Mouse (Mus musculus) left cerebral cortex, adult 18-20 months (tissue): ENCODE results near the gene Zfp598. TPM values are rescaled to one million over a fixed set of nuclear protein-coding genes. Genes with fewer than 3 reads are reported as not detected.
A peak's percentile ranks its signal among the peaks of the same experiment; 100 is the strongest.

ENCODE experiments used
- DNase-seq, 2 experiments: peaks; one replicate each; pipeline ENCODE4 v3.0.0; 2021 to 2022; ENCODE audit warnings: low spot score in 2 of 2, mixed read lengths in 1 of 2
- long read RNA-seq, 2 experiments: library from polyadenylated mRNA; stranded (forward); transcript quantifications; one replicate each; pipeline ENCODE4 v2.0.0; 2021
- total RNA-seq, 2 experiments: library from RNA; stranded (reverse); gene quantifications; 2 replicates each; pipeline ENCODE4 v1.2.3; 2021

Zfp598 gene
- total RNA-seq = 10 to 100 TPM; 41.4 to 45.5 TPM
- long read RNA-seq, experiment 1, transcript Zfp598-201 (12 exons, 3,283 nt) = minor isoform, 6 of 68 reads
- long read RNA-seq, experiment 1, transcript Zfp598-202 (12 exons, 3,352 nt) = major isoform, 21 of 68 reads
- long read RNA-seq, experiment 1, partial matches to known transcripts = 15 of 68 reads
- long read RNA-seq, experiment 1, other reads (novel, unspliced or antisense) = 26 of 68 reads
- long read RNA-seq, experiment 2, transcript Zfp598-202 (12 exons, 3,352 nt) = major isoform, 12 of 36 reads
- long read RNA-seq, experiment 2, partial matches to known transcripts = 7 of 36 reads
- long read RNA-seq, experiment 2, other reads (novel, unspliced or antisense) = 13 of 36 reads

GRCm38 (mm10) chr17:24669545-24670245, at the start of gene Zfp598:
Gene Zfp598 (plus strand): TSS chr17:24669687.
- DNase-seq = peak; percentile 93 to 97

DNA sequence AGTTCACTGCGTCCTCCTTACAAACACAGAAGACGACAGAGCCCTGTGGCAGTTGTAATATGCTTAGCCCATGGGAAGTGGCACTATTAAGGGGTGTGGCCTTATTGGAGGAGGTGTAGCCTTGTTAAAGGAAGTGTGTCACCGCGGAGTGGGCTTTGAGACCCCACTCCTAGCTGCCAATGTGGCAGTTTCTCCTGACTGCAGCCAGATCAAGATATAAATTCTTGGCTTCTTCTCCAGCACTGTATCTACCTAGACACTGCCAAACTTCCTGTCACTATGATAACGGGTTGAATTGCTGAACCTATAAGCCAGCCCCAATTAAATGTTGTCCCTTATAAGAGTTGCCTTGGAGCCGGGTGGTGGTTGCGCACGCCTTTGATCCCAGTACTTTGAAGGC, 44.0 kb upstream of the Zfp598 start:
- DNase-seq = no peak

- peak; percentile 69 to 71 for DNase-seq
These were observed 40.8 kb upstream of the Zfp598 start for GRCm38 (mm10) chr17:24628646-24629045.

GRCm38 (mm10) chr17:24630072-24630471, 39.4 kb upstream of the Zfp598 start:
- DNase-seq = peak; percentile 30 to 43

DNA sequence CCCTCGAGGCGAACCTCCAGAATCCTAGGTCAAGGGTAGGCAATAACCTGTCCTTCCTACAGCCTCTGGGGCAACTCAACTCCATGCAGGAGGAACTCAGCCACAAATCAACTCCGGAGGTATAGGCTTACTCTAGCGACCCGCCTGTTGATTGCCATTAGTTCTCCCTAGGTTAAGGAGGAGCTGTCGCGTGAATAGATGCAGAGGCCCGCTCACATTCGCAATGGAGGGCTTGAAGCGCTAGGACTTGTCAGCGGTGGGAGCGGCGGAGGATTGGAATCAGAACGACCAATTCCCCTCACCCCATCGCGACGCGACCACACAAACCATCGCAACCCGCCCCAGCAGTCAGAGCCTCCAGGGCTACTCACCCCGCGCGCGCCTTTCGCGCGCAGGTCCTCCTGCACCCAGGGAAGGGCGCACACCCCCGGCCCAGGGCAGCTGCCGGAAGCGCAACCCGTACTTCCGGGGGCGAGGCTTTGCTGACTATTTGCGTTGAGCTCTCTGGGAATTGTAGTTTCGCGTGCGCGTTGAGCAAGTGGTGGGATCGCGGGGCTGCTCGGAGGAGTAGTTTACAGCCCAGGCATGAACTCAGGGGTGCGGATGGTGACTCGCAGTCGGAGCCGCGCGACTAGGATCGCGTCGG, 37.2 kb upstream of the Zfp598 start, which contains the start of the genes Tsc2 and Nthl1:
Tsc2 (minus strand) TSS at position 464 of the 646 bp plus-strand sequence.
Nthl1 (plus strand) TSS at position 514 of the 646 bp plus-strand sequence.
- peak; percentile 80 to 89 for DNase-seq

- peak in 1 of 2 experiments; percentile 29 for DNase-seq
These were observed 36.6 kb upstream of the Zfp598 start for GRCm38 (mm10) chr17:24632813-24633449.

DNA sequence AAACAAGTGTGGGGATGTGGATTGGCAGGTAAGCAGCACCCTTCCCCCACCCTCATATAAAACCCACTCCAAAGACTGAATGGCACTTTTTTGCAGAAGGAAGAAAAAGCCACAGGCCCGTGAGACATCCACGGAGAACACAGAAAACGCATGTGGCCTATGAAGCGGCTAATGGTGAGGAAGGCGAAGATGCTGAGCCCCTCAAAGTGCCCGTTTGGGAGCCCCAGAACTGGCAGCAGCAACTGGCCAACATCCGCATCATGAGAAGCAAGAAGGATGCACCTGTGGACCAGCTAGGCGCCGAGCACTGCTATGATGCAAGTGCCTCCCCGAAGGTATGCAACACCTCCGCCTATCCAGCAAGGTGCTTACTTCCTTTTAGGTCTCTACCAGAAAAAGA, 35.7 kb upstream of the Zfp598 start:
- DNase-seq = no peak

GRCm38 (mm10) chr17:24635024-24635423, 34.5 kb upstream of the Zfp598 start:
- DNase-seq = peak in 1 of 2 experiments; percentile 45

GRCm38 (mm10) chr17:24635694-24636093, 33.8 kb upstream of the Zfp598 start:
- DNase-seq = no peak

- no peak for DNase-seq
These were observed 32.6 kb upstream of the Zfp598 start for GRCm38 (mm10) chr17:24636781-24637481.

- DNase-seq = no peak
These were observed 31.3 kb upstream of the Zfp598 start for GRCm38 (mm10) chr17:24638214-24638613.

DNA sequence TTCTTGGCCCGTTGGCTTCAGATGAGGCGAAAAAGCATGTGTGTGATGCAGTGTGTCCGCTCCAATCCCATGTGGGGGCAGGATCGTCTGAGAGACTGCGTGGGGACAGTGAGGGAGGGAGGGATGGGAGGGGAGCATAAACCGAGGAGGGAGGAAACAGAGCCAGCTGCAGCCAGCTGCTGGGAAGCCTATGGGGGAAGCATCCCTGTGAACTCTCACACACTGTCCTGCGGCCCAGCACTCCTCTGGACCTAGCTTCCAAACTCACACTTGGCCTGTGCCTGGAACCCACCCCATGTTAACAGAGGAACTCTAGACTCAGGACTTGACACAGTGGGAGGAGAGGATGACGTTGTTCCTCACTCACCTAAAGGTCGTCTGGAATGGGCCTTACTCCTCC, 30.6 kb upstream of the Zfp598 start:
- DNase-seq = no peak

DNA sequence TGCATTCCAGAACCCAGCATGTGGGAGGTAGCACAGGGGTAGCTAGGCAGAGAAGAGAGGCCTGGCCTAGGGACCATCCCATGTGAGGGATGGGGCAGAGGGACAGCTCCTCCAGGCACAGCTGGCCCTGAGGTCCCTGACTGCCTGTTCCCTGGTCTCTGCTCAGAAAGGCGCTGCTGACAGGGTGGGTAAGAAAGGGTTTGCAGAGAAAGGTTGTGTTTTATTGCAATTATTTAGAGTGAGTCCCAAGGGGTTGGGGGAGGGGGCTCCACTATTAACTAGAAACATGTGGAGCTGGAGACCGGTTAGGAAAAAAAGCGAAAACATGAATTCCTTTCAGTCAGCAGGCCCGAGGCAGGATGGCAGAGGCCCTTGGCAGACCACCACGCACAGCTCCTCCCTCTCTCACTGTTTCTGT, 29.9 kb upstream of the Zfp598 start:
- no peak for DNase-seq

DNA sequence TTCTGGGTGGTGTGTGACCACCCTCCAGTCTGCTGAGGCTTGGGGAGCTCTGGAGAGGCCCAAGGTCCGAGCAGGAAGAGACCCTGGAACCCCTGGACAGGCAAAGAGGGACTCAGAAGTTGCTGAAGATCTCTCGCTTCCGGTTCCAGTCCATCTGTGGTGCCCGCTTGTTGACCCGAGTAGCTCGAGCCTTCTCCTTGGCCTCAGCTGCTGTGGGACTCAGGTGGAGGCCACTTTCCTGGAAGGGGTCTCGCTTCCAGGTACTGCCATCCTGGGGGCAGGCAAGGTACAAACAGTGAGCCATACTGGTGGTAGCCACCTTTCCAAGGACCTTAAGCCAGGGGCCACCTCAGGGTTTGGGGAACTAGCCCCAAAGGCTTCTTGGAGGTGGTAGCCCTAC, 29.4 kb upstream of the Zfp598 start:
- DNase-seq = no peak

DNA sequence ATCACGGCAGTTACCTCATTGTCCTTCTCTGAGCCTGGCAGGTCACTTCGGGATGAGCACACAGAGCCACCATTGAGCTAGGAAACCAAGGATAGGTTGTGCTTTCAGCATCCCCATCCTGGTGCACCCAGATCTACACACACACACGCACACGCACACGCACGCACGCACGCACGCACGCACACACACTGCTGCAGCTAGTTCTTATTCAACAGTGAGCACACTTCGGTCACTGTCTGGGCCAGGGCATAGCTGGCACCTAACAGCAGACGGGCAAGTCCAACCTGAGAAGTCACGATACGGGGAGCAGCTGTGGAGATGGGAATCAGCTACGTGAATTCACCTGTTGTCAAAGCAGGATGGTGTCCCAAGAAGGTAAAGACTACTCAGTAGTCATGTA, 28.9 kb upstream of the Zfp598 start:
- DNase-seq = no peak

GRCm38 (mm10) chr17:24641944-24642343, 27.5 kb upstream of the Zfp598 start:
- no peak for DNase-seq

- no peak for DNase-seq
These were observed 26.6 kb upstream of the Zfp598 start for GRCm38 (mm10) chr17:24642791-24643343.

- no peak for DNase-seq
These were observed 25.3 kb upstream of the Zfp598 start for GRCm38 (mm10) chr17:24644030-24644715.

- no peak for DNase-seq
These were observed 24.4 kb upstream of the Zfp598 start for GRCm38 (mm10) chr17:24644875-24645721.
